Mouse (Mus musculus) hindbrain, embryonic 16.5 days (tissue): ENCODE results near the gene 4933407L21Rik. TPM values are rescaled to one million over a fixed set of nuclear protein-coding genes. Genes with fewer than 3 reads are reported as not detected.

Experiments
- polyA plus RNA-seq: library from polyadenylated mRNA; unstranded; fragments of >200 nt; fragmentation: Nextera tagmentation; extraction: Ambion mirVana; gene quantifications from 2 replicates; pipeline ENCODE4 v1.2.1, GENCODE M21; 2015

4933407L21Rik gene
- polyA plus RNA-seq, 1 experiment from 2014 or later, result 9.5 TPM

Other genes with a start within 250 kb of the 4933407L21Rik start
- gene A630001G21Rik, start 149.8 kb upstream of the 4933407L21Rik start, polyA plus RNA-seq, result 0.29 and 0.59 TPM in 2 replicates
- gene Cab39, start 135.0 kb upstream of the 4933407L21Rik start, polyA plus RNA-seq, result 42.3 and 47.9 TPM in 2 replicates
- gene Itm2c, start 34.2 kb upstream of the 4933407L21Rik start, polyA plus RNA-seq, result 223 and 225 TPM in 2 replicates
- 0.21 TPM in 2 replicates for gene Gpr55, start 32.5 kb downstream of the 4933407L21Rik start, polyA plus RNA-seq
- gene Spata3, start 88.3 kb downstream of the 4933407L21Rik start, polyA plus RNA-seq, result 0.56 and 0.89 TPM in 2 replicates
- gene 2810459M11Rik, start 117.4 kb downstream of the 4933407L21Rik start, polyA plus RNA-seq, result 11.6 and 12.4 TPM in 2 replicates
- gene Psmd1, start 135.9 kb downstream of the 4933407L21Rik start, polyA plus RNA-seq, result 193 and 196 TPM in 2 replicates
- gene Htr2b, start 183.5 kb downstream of the 4933407L21Rik start, polyA plus RNA-seq, result 0.14 and 0.50 TPM in 2 replicates
- gene Gm21972, start 205.2 kb downstream of the 4933407L21Rik start, polyA plus RNA-seq, result 0.37 and 0.56 TPM in 2 replicates
- gene Armc9, start 226.3 kb downstream of the 4933407L21Rik start, polyA plus RNA-seq, result 34.5 and 36.9 TPM in 2 replicates